Mouse (Mus musculus): ENCODE data around the gene Snx19.

The Snx19 gene

GRCm38 (mm10) chr9:30484183-30484582 lies 57.3 kb downstream of the Snx19 start:
- DNase-seq = no peak

GRCm38 (mm10) chr9:30485161-30485560 lies 58.3 kb downstream of the Snx19 start:
- DNase-seq = no peak

- DNase-seq = no peak
Measured at GRCm38 (mm10) chr9:30488384-30488783, 61.5 kb downstream of the Snx19 start.

DNA sequence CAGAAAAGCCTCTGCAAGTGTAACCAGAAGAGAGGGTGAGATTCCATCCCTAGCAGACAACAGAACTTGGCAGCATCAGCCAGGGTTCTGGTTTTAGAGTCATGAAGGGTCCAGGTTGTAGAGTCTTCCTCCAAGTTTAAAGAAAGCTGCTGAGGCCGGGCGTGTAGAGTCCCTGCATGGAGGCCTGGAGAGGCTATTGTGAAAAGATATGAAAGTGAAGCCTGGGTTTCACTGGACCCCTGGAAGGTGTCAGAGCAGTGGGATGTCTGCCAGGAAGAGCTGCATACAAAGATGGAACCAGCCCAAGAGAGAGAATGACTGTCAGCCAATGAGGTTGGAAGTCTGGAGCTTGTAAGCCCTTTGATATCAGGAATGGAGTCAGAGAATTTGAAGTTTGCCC lies 67.5 kb downstream of the Snx19 start:
- no peak for DNase-seq

DNA sequence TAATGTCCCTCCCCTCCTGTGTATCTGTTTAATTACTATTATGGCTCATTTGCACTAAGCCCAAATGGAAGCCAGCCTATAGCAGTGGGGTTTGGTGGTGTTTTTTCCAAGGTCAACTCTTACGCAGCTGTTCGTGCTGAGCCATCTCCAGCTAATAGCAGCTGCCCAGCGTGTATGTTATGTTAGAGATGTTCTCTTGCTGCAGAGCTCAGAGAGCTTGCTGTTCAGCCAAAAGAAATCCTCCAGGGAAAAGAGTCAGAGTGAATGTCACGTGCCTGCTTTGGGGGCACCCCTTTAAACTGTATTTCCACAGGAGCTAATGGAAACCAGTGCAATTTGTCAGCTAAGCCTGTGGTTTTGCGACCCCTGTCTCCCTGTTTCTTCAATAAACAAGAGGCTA lies 82.1 kb downstream of the Snx19 start:
- no peak for DNase-seq

- DNase-seq = no peak
Measured at GRCm38 (mm10) chr9:30515953-30516352, 89.0 kb downstream of the Snx19 start.
